Mouse (Mus musculus) heart, postnatal 10 days (tissue): Measurements from ENCODE around the gene Sorbs2. TPM values are rescaled to one million over a fixed set of nuclear protein-coding genes. Genes with fewer than 3 reads are reported as not detected.

ENCODE experiments used
- DNase-seq, 2 experiments: peaks; one replicate each; pipeline ENCODE4 v3.0.0; 2021
- intact Hi-C: fragments of 180-260 bp; cut with DNase I; formaldehyde crosslinking; loops from one replicate; pipeline ENCODE4 v1.15.1; 2025
- total RNA-seq, 2 experiments: library from RNA; stranded (reverse); gene quantifications; 2 replicates each; pipeline ENCODE4 v1.2.3; 2021

The Sorbs2 gene
- total RNA-seq, 2 experiments from 2014 or later = 665 to 789 TPM

DNA sequence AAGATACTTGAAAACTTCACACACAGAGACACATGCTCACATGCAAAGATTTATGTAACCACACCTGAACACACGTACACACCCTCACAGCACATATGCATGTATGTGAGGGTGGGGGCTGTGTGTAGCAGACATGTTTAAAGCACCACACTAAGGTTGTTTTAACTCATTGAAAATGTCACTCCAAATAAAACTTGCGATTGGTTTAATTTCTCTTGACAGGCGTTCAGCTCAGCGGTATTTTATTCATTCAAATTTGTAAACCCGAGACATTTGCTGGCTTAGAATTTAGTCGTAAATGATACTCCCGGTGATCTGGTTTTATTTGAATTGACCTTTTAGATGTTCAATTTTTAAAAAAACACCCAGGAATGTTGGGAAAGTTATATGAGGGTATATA, 158.6 kb downstream of the Sorbs2 start:
- intact Hi-C loops = no loop called here
- DNase-seq = no peak

DNA sequence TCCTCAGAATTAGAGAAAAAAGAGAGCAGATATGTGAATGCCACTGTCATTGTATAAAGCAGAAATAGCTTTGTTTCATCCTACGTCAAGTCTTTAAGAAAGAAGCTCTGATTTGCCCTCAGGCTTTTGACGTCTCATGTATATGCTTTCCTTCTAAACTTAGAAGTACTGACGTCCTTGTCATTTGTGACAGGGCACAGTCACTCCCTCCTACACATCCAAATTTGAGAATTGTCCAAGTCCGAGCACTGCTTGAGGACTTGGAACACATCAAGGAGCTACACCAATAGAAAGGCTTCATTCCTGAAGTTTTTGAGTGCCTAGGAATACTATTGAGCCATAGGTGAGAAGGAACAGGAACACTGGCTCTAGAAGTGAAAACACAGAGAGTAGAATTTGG, 165.6 kb downstream of the Sorbs2 start:
- intact Hi-C loops = no loop called here
- no peak for DNase-seq

DNA sequence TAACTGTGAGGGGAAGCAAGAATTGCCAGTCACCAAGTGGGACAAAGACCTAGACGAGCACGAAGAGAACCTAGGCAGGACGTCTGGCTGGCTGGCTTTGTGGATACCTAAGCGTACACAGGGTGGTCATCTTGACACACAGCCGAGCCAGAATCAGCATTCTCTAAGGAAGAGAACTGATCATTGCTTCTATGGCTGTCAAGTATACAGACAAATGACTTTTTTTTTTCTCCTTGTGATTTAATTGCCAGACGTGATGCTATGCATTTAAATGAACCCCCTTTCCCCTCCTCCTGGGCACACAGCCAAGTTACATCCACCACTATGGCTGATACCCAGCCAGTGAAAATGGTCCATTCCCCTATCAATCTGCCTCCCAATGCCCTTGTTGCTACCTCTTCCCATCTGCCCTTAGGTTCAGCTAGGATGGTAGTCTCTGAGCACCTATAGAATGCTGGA, 168.3 kb downstream of the Sorbs2 start:
- intact Hi-C loops = no loop called here

DNA sequence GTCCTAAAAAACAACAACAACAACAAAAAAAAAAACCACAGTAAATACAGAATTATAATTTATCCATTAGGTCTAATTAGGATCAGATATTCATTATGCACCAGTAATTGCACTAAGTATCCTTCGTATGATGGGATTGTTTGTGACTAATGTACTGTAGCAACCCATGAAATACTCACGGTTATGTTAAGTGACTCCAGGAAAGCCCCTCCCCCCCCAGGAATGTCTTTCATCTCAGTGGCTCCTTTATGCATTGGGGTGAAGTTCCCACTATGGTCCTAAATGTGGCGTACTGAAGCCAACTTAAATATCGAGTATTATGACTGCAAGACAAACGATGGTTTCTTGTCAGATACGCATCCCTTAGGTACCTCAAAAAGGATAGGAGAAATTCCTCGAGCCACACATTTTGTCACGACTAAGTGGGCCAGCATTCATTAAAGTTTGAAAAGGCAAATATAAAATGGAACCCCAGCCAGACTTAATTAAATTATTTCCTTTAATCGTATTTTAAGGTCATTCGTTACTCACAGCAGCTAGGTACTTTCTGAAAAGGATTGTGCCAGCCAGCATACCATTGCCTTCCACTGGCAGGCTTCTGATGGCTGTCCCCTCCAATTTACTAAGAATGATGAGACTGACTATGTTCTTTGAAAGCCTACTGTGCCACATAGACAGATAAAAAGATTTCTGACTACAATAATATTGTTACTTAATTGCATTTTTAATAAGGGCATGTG, 169.7 kb downstream of the Sorbs2 start:
- no peak for DNase-seq
- intact Hi-C loops = no loop called here

More for the DNA sequence above, 168.3 kb downstream of the Sorbs2 start:
- no peak for DNase-seq

DNA sequence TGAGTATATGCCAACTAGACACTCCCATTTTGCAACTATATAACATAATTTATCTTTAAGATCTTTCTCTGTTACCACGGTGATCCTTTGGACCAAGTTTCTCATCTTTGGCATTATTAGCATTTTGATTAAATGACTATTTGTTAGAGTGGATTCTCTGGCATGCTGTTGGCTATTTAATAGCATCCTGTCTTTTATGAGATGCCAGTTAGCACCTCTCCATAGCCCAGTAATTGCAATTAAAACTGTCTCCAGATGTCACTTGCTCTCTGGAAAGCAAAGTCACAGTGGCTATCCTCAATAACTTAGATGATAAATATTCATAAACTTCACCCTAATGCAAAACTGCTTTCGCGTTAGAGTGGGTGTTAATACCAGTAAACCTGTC, 170.3 kb downstream of the Sorbs2 start:
- intact Hi-C loops = no loop called here
- no peak for DNase-seq

DNA sequence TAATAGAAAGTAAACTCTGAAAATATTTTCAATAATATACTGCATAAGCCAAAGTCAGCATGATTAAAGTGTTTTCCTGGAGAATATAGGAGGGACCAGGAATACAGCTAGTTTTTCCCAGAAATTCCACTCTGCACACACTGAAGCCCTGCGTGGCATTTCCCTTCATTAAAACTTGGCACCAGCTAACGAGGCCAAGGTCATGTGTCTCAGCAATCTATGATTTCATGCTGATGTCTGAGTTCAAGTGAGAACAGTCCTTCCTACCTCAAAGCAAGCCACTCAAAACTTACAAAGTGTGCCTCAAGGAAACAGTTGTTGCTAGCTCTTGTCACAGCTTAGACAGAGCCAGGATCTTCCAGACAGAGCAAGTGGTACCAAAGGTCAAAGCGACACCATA, 173.6 kb downstream of the Sorbs2 start:
- no peak for DNase-seq
- intact Hi-C loops = no loop called here

DNA sequence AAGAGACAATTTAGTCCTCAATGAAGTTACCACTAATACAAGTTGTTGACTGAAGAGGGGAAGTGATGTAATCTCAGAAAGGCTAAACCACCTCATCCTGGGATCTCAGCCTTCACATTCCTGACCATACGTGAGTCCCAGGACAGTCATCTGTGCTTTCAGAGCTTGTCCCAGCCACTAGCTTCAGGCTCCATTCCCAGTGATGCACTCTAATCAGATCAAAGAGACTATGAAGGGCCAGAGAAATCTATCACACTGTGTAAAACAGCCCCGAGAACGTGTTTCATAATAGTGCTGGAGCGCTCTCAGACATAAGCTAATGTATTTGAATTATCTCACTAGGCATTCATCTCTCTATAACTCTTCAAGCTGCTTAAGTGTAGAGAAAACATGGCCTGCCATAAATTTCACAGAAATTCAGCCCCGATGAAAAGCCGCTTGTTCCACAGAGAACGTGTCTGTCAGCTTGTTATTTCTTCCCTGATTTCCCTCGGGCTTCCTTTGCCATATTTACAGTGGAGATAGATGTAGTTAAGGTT, 175.3 kb downstream of the Sorbs2 start:
- intact Hi-C loops = no loop called here
- no peak for DNase-seq

DNA sequence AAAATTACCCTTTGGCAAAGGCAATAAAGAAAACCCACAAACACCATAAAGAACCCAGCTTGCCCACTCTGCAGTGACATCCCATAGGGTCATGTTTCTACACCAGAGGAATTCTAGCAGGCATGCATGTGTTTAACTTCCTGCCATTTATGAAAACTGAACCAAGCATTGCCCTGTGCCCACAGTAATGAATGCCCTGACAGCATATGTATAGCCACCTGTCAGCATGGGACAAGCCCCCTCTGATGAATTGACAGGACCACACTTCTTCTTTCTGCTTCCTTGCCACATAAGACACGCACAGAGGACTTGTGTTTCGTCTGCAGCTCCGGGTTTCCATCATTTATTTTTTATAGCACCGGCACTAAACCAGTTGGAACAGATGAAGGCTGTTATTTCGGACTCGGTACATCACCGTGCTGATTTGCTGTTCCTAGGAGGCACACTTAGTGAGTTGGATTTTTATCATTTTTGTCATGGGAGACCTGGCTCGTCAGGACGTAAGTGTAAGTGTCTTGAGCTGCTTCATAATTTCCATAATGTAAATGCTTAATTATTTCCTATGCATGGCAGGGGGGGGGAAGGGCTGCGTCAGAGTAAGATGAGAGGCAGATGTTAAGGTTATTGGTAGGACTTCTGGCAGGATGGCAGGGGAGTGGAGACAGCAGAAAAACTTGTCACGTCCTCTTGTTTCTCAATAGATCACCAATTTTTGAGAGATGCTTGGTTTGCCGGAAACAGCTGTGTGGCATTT, 180.5 kb downstream of the Sorbs2 start:
- intact Hi-C loops = no loop called here
- DNase-seq = no peak

DNA sequence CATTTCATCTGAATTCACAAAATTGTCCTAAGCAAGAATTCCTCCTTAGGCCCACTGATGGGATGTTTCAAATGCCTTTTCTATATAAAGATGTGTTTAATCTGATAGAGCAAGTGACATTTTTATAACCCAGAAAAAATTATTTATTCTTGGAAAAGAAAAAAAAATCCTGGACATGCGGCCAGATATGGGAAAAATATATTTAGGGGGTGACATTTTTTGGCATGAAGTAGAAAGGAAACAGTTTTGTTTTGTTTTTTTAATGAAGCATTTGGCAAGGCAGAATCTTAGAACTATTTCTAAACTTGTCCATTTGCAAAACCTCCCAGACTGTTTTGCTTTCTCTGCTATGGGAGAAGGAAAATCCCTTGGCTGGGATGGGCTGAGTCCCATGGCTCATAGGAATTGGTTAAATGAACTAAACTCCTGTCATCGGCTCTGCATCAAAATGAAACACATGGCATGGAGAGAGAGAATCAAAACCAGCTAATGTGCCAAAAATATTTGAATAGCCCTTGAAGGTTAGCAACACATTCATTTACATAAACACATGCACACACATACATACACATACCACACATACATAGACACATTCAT, 182.1 kb downstream of the Sorbs2 start:
- intact Hi-C loops = no loop called here
- peak; percentile 49 to 59 for DNase-seq

DNA sequence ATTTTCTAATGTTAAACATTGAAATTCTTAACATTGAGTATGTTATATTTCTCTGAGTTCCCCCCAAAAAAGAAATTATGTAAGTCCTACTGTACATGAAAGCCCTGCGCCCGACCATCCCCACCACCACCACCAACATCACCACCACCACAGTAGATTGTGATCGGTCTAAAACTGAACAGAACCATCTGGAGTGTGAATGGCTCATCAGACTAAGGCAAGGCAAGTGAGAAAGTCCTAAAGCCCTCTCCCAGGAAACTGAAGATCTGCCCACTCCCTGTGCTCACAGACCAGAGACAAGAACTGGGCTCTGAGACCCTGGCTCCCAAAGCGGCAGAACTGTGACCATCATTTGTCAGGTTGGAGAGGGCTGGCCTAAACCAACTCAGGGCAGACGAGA, 192.5 kb downstream of the Sorbs2 start:
- DNase-seq = no peak
- intact Hi-C loops = no loop called here

DNA sequence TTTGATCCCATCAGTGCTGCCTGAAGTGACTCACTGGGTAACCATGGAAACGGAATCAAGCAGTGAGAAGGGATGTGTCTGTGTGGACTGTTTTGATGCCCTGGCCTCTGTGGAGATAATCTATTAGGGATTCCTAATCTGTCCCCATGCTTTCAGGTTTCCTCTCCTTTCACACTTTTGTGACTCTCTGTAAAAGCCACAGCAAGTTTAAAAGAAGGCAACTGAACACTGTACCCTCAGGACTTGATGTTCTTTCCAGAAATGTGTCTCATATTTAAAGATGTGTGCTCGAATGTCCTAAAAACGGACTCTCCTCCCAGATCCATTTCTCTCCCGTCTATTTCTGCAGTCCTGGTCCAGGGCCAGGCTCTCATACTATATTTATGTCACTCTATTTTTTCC, 196.1 kb downstream of the Sorbs2 start:
- no peak for DNase-seq
- intact Hi-C loops = no loop called here

DNA sequence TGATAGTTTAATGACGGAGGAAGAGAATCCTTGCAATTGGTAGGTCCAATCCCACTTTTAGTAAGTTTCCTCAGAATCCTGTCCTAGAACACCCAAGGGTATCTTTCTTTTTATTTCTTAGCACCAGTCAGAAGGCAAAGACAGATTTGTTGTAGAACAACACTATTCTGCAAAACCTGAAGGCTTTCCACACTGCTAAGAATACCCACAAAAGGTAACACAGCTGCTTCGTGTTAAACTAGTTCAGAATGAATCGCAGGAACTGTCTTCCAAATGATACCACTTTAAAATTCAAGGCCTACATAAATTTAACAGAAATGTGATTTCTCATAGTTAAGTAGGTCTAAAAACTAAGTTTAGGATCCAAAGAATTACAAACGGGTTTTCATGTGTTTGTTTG, 201.5 kb downstream of the Sorbs2 start:
- intact Hi-C loops = no loop called here
- DNase-seq = no peak

DNA sequence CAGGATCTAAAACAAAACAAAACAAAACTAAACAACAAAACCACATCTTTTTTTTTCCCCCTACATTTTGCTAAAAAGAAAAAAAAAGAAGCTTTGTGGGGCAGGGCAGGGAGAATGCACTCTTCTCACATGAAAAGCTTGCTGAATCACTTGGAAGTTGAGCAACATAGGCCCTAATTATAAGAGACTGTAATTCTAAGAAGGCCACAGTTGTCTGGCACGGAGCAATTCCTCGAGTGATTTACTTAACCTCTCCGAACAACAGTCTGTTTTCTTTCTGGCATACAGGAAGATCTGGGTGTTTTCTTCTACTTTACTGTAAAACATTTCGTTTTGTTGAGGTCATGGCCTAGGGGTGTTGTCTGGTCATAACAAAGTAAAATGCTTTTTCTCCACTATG, 202.1 kb downstream of the Sorbs2 start:
- intact Hi-C loops = no loop called here
- DNase-seq = no peak

DNA sequence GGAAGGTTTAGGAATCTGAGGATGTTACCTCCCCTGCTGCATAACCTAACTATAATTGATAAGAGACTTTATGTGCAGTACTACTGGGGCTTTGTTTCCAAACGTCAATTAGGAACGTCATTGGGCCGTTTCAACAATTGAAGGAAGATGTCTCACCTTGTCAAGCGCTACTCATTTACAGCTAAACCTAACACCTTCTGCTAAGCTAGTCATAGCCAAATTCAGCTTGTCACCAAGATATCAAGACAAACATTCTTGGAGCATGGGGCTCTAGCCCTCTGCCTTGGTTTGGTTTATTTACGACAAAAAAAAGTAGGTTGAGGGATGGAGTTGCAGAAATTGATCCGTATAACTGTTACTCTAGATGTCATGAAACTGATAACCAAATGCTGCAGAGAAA, 205.0 kb downstream of the Sorbs2 start:
- no peak for DNase-seq
- intact Hi-C loops = no loop called here

DNA sequence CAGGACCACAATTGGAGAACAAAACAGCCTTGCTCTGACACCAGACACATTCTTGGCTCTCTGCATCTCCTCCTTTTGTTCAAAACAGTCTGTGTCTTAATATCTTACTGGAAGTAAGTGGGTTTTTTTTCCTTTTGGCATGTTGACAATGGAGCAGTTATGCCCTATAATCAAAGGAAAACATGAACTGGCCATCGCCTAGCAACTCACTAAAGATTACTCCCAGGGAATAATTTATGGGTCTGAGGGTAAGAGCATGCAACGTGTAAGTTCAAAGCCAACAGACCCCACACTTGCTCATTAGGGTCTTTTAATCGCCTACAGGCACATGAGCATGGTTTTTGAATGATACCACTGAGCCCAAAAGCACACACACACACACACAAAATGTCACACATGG, 207.2 kb downstream of the Sorbs2 start:
- intact Hi-C loops = no loop called here
- DNase-seq = no peak

DNA sequence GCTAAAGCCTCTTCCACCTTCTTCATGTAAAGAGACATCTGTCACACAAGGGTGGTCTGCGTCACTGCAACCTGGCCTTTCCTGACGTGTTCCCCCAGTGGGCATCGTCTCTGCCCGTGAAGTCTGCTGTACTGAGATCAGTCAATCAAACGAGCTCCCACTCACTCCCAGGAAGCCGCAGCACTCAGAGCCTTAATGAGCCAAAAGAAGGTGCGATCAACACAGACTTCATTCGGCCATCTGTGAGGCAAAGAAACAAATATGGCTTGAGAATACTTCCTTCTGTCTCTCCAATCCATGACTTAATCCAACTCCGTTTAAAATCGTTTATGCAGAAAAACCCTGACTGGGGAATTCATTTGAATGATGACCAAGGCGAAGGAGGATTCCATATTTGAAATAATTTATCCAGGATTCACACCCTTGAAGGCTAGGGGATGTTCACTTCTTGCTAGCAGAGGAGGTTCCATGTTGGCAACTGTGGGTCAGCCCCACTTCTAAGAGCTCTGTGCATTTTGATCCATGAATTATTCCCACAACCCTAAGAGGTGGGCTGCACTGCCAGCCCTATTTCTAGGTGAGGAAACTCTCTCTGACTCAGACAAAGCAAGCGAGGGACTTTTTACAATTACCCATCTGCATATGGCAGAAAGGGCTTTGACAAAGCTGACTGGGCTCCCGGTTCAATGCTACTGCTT, 207.9 kb downstream of the Sorbs2 start:
- intact Hi-C loops = no loop called here
- no peak for DNase-seq

DNA sequence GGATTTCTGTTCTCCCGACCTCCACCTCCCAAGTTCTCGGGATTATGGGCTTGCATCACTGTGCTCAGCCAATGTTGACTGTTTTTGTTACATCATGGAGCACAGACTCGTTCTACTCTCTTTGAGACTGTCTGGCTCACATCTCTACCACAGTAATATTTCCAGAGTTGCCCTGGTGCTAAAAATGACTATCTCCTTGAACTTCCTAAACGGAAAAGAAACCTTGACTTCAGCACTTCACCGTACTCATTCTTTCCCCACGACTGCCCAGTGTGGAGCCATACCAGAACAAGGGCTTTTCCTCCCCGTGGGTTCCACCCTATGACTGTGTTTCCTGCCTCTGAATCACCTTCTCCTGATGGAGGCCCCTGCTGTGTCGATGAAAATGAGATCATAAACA, 212.2 kb downstream of the Sorbs2 start:
- peak; percentile 38 to 50 for DNase-seq
- intact Hi-C loops = no loop called here

DNA sequence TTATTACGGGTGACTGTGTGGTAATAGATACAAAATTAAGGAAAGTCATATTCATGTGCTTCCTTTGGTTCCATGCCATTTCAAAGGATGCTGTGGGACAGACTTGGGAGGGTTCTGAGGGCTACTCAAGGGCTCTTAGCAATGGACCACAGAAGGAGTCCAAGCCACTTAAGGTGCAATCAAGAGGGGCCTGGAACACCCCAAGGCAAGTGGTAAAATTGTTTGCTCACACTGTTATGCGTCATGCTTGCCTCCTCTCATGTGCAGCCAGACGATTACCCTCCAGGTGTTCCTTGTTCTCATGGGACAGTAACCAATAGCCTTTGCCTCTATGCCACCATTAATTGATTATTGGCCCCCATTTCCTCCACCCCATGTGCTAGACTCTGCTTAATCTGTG, 216.6 kb downstream of the Sorbs2 start:
- intact Hi-C loops = no loop called here
- no peak for DNase-seq

DNA sequence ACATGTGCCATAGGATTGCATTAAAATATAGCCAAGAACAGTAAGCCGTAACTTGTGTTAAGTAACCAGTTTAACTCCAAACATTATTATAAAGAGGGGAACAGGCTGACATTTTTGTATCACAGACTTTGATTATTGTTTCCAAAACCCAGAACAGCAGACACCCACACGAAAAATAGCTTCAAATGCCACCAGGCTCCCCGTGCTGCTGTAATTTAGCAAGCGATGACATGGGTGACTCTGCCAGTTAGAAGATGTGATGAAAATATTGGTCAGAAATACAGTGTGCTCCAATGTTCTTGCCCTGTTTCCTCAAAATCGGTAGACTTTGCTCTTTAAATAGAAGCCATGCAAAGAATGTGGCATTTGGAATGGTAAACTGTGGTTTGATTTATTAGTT, 217.7 kb downstream of the Sorbs2 start:
- intact Hi-C loops = no loop called here
- no peak for DNase-seq

DNA sequence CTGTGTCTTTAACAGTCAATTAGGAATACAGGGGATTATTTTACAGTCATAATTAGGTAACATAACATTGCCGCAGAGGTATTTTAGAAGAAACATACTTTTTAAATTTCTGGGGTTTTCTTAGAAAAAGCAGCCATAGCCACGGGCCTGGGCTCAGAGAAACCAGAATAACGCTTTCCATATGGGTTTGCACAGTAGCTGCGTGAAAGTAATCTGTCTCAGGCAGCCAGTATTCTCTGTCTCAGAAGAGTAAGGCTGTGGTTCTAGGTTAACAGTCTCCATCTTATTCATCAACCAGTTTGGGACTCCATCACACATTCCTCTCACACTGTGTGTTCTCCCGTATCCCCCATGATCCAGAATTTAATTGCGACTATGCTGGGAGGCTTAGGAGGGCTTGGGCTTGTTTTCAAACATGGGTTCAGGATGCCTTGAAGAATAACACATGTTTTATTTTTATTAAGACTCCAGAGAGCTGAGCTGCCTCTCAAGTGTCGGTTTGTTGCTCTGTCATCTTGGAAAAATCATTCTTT, 222.3 kb downstream of the Sorbs2 start:
- intact Hi-C loops = no loop called here
- no peak for DNase-seq

DNA sequence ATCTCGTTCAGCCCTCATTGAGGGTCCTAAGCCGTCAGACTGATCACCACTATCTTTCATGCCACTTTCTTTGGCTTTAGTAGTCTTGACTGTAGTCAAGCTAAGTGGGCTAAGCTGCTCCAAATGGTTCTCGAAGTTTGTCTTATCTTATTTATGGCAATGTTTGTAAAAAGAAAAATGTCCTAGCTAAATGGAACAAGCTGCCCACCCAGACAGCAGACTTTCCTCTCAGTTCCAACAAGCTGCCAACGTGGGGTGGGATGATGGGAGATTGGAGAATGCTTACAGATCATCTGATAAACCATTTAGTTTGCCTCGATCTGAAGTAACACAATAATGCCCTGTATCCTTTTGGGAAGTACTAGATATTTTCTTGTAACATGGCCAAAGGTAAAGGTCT, 223.2 kb downstream of the Sorbs2 start:
- no peak for DNase-seq
- intact Hi-C loops = no loop called here
